Mouse (Mus musculus) intestine, embryonic 14.5 days (tissue): ENCODE measurements around the gene Hs3st5. TPM values are rescaled to one million over a fixed set of nuclear protein-coding genes. Genes with fewer than 3 reads are reported as not detected.

Experiments
- ATAC-seq: fragments of 200-750 bp; cut with Nextera tagmentation; replicated peaks from 2 replicates; pipeline ENCODE4 v1.8.0; 2017; ENCODE audit warnings: low read depth, moderate number of reproducible peaks, moderate TSS enrichment, moderate library complexity; ENCODE audit not compliant: low FRiP score, low TSS enrichment
- DNase-seq: peaks from one replicate; pipeline ENCODE4 v3.0.0-alpha.2; 2018; ENCODE audit warnings: low spot score
- H3K27ac ChIP-seq: fragments of 300-500 bp; sonication (generic); 2 replicates; pipeline ENCODE4 v1.5.1; 2014; ENCODE audit warnings: low read depth, mild to moderate bottlenecking, control low read depth
- H3K27me3 ChIP-seq: fragments of 300-500 bp; sonication (generic); replicated peaks from 2 replicates; pipeline ENCODE4 v1.6.1; 2014; ENCODE audit warnings: low read length, control low read depth; ENCODE audit not compliant: control insufficient read depth, insufficient read depth
- H3K36me3 ChIP-seq: fragments of 300-500 bp; sonication (generic); 2 replicates; pipeline ENCODE4 v1.6.1; 2014; ENCODE audit warnings: low read length, control low read depth; ENCODE audit not compliant: control insufficient read depth, insufficient read depth
- H3K4me1 ChIP-seq: fragments of 300-500 bp; sonication (generic); replicated peaks from 2 replicates; pipeline ENCODE4 v1.6.1; 2014; ENCODE audit warnings: low read length, control low read depth, mixed read lengths; ENCODE audit not compliant: control insufficient read depth, insufficient read depth
- H3K4me2 ChIP-seq: fragments of 300-500 bp; sonication (generic); 2 replicates; pipeline ENCODE4 v1.6.1; 2014; ENCODE audit warnings: low read length
- H3K4me3 ChIP-seq: fragments of 300-500 bp; sonication (generic); 2 replicates; pipeline ENCODE4 v1.5.1; 2014; ENCODE audit warnings: low read depth, low read length, control low read depth, mixed read lengths
- H3K9ac ChIP-seq: fragments of 300-500 bp; sonication (generic); 2 replicates; pipeline ENCODE4 v1.6.1; 2014; ENCODE audit warnings: mild to moderate bottlenecking, low read length
- H3K9me3 ChIP-seq: fragments of 300-500 bp; sonication (generic); 2 replicates; pipeline ENCODE4 v1.6.1; 2016; ENCODE audit warnings: low read length, control low read depth; ENCODE audit not compliant: control insufficient read depth
- WGBS: fragments of 180-500 bp; shearing (Covaris S2); extraction: QIAGEN DNeasy Blood & Tissue Kit; methylation state at CpG from one replicate; pipeline ENCODE4 v1.1.7; 2014; 5-methylcytosine and 5-hydroxymethylcytosine counted together
- polyA plus RNA-seq: library from polyadenylated mRNA; unstranded; fragments of >200 nt; fragmentation: Nextera tagmentation; extraction: Ambion mirVana; gene quantifications from 2 replicates; pipeline ENCODE4 v1.2.1, GENCODE M21; 2014

The Hs3st5 gene
- polyA plus RNA-seq, 1 experiment from 2014 or later: 0.76 TPM

- peak; percentile 62 for DNase-seq
- Histone ChIP-seq H3K9me3 (no peaks in the 10 kb centered on the region), H3K27me3 (no peaks in the 10 kb centered on the region), H3K4me3 (no peak overlapping the region), H3K36me3 (no peaks in the 10 kb centered on the region), H3K4me1 (no peaks in the 10 kb centered on the region), H3K27ac (no peak overlapping the region), H3K9ac (no peak overlapping the region), H3K4me2 (no peak overlapping the region)
- 17% methylated on average over 5 of the region's 5 CpGs for WGBS
- no peak for ATAC-seq
Measured at GRCm38 (mm10) chr10:36834224-36834623, 327.6 kb downstream of the Hs3st5 start.

- H3K4me3 ChIP-seq: no peak overlapping the region
- no peaks in the 10 kb centered on the region for H3K4me1 ChIP-seq
- 84% methylated on average over 5 of the region's 5 CpGs for WGBS
- no peaks in the 10 kb centered on the region for H3K27me3 ChIP-seq
- H3K9ac ChIP-seq: no peak overlapping the region
- no peaks in the 10 kb centered on the region for H3K9me3 ChIP-seq
- ATAC-seq: no peak
- no peak overlapping the region for H3K27ac ChIP-seq
- H3K4me2 ChIP-seq: no peak overlapping the region
- H3K36me3 ChIP-seq: no peaks in the 10 kb centered on the region
- no peak for DNase-seq
Measured at GRCm38 (mm10) chr10:36835836-36836516, 329.4 kb downstream of the Hs3st5 start.

- H3K36me3 ChIP-seq: no peaks in the 10 kb centered on the region
- H3K27ac ChIP-seq: no peak overlapping the region
- no peaks in the 10 kb centered on the region for H3K4me1 ChIP-seq
- WGBS: 90% methylated on average over 3 of the region's 3 CpGs
- no peak overlapping the region for H3K4me3 ChIP-seq
- H3K4me2 ChIP-seq: no peak overlapping the region
- DNase-seq (no peak), ATAC-seq (no peak)
- no peak overlapping the region for H3K9ac ChIP-seq
- no peaks in the 10 kb centered on the region for H3K9me3 ChIP-seq
- H3K27me3 ChIP-seq: no peaks in the 10 kb centered on the region
Measured at GRCm38 (mm10) chr10:36850231-36850630, 343.6 kb downstream of the Hs3st5 start.

- 89% methylated on average over 2 of the region's 2 CpGs for WGBS
Measured at GRCm38 (mm10) chr10:36862127-36862895, 355.7 kb downstream of the Hs3st5 start.

More at GRCm38 (mm10) chr10:36862127-36862895, 355.7 kb downstream of the Hs3st5 start:
- Histone ChIP-seq H3K4me1 (no peaks in the 10 kb centered on the region), H3K9ac (no peak overlapping the region), H3K4me3 (no peak overlapping the region), H3K4me2 (no peak overlapping the region), H3K27ac (no peak overlapping the region), H3K36me3 (no peaks in the 10 kb centered on the region), H3K9me3 (no peaks in the 10 kb centered on the region), H3K27me3 (no peaks in the 10 kb centered on the region)
- DNase-seq (no peak), ATAC-seq (no peak)
